Mouse (Mus musculus): Measurements from ENCODE around the gene Hspb8. TPM values are rescaled to one million over a fixed set of nuclear protein-coding genes. Genes with fewer than 3 reads are reported as not detected.

Gene Hspb8
- polyA plus RNA-seq (2015; fragmentation: Nextera tagmentation; extraction: Ambion mirVana): 6.7 and 8.7 TPM in 2 replicates

GRCm38 (mm10) chr5:116422699-116423201, at the start of gene Hspb8:
Gene Hspb8 (minus strand): TSS chr5:116422864.
- Histone ChIP-seq H3K9me3 (no peaks in the 10 kb centered on the region), H3K4me1 (replicated peaks) (peaks cover 24% of the 10 kb centered on the region), H3K9ac (no peak within 1 kb of the TSS), H3K27ac (replicated peaks) (peak within 1 kb of the TSS; percentile 7; the same call in 1 of the 2 replicates), H3K27me3 (0 out of 2 replicates have a peak, but pooled peaks cover 4% of the 10 kb centered on the region), H3K4me2 (peak within 1 kb of the TSS; percentile 51), H3K4me3 (peak within 1 kb of the TSS; percentile 14; the same call in 1 of the 2 replicates), H3K36me3 (no peaks in the 10 kb centered on the region)
- ATAC-seq (ENCODE audit: low FRiP score, low read depth): peak; percentile 61; the same call in 1 of the 2 replicates
- under 1% methylated on average over 20 of the region's 20 CpGs for WGBS

GRCm38 (mm10) chr5:116461354-116462042, 38.8 kb upstream of the Hspb8 start:
- H3K36me3 ChIP-seq: peaks cover 30% of the 10 kb centered on the region
- peaks cover 25% of the 10 kb centered on the region for H3K4me1 ChIP-seq (replicated peaks)
- H3K9ac ChIP-seq: no peak overlapping the region
- H3K4me2 ChIP-seq: no peak overlapping the region
- no peak for ATAC-seq (ENCODE audit: low FRiP score, low read depth)
- no peak overlapping the region for H3K4me3 ChIP-seq
- H3K27ac ChIP-seq (replicated peaks): peak overlapping the region; percentile 20; the same call in 1 of the 2 replicates
- peaks cover 13% of the 10 kb centered on the region for H3K9me3 ChIP-seq
- 25% methylated on average over 11 of the region's 11 CpGs for WGBS
- no peaks in the 10 kb centered on the region for H3K27me3 ChIP-seq

GRCm38 (mm10) chr5:116459970-116460369, 37.3 kb upstream of the Hspb8 start:
- 22% methylated on average over 2 of the region's 2 CpGs for WGBS
- no peaks in the 10 kb centered on the region for H3K27me3 ChIP-seq
- no peak overlapping the region for H3K27ac ChIP-seq (replicated peaks)
- H3K4me1 ChIP-seq (replicated peaks): peaks cover 25% of the 10 kb centered on the region
- no peak overlapping the region for H3K4me2 ChIP-seq
- ATAC-seq (ENCODE audit: low FRiP score, low read depth): no peak
- H3K36me3 ChIP-seq: peaks cover 14% of the 10 kb centered on the region
- H3K9me3 ChIP-seq: peaks cover 6% of the 10 kb centered on the region; the same call in 1 of the 2 replicates
- H3K9ac ChIP-seq: no peak overlapping the region
- no peak overlapping the region for H3K4me3 ChIP-seq

- Histone ChIP-seq H3K27ac (replicated peaks) (no peak overlapping the region), H3K27me3 (no peaks in the 10 kb centered on the region), H3K36me3 (no peaks in the 10 kb centered on the region), H3K4me2 (no peak overlapping the region), H3K9me3 (no peaks in the 10 kb centered on the region), H3K4me3 (no peak overlapping the region), H3K9ac (no peak overlapping the region), H3K4me1 (replicated peaks) (peaks cover 29% of the 10 kb centered on the region)
- no peak for ATAC-seq (ENCODE audit: low FRiP score, low read depth)
- WGBS: 75% methylated on average over 7 of the region's 7 CpGs
Measured at GRCm38 (mm10) chr5:116457791-116458190, 35.1 kb upstream of the Hspb8 start.

- H3K9me3 ChIP-seq: no peaks in the 10 kb centered on the region
- no peak overlapping the region for H3K4me3 ChIP-seq
- H3K27me3 ChIP-seq: no peaks in the 10 kb centered on the region
- H3K9ac ChIP-seq: no peak overlapping the region
- H3K36me3 ChIP-seq: peaks cover 1% of the 10 kb centered on the region; the same call in 1 of the 2 replicates
- no peak overlapping the region for H3K4me2 ChIP-seq
- no peak overlapping the region for H3K27ac ChIP-seq (replicated peaks)
- no peak for ATAC-seq (ENCODE audit: low FRiP score, low read depth)
- peaks cover 26% of the 10 kb centered on the region for H3K4me1 ChIP-seq (replicated peaks)
- 27% methylated on average over 10 of the region's 10 CpGs for WGBS
Measured at GRCm38 (mm10) chr5:116456796-116457515, 34.3 kb upstream of the Hspb8 start.

- Histone ChIP-seq H3K4me1 (replicated peaks) (peaks cover 15% of the 10 kb centered on the region), H3K9me3 (no peaks in the 10 kb centered on the region), H3K27me3 (no peaks in the 10 kb centered on the region), H3K9ac (no peak overlapping the region), H3K36me3 (peaks cover 6% of the 10 kb centered on the region; the same call in 1 of the 2 replicates), H3K4me3 (peak overlapping the region; percentile 16; the same call in 1 of the 2 replicates), H3K4me2 (peak overlapping the region; percentile 47), H3K27ac (replicated peaks) (no peak overlapping the region; the same call in 1 of the 2 replicates)
- WGBS: 4% methylated on average over 27 of the region's 27 CpGs
- no peak for ATAC-seq (ENCODE audit: low FRiP score, low read depth)
Measured at GRCm38 (mm10) chr5:116453401-116453851, 30.8 kb upstream of the Hspb8 start.

GRCm38 (mm10) chr5:116450901-116451300, 28.2 kb upstream of the Hspb8 start:
- H3K27me3 ChIP-seq: no peaks in the 10 kb centered on the region
- peaks cover 6% of the 10 kb centered on the region; the same call in 1 of the 2 replicates for H3K36me3 ChIP-seq
- no peak overlapping the region for H3K27ac ChIP-seq (replicated peaks)
- WGBS: 93% methylated on average over 8 of the region's 8 CpGs
- H3K4me3 ChIP-seq: no peak overlapping the region
- no peaks in the 10 kb centered on the region for H3K9me3 ChIP-seq
- H3K4me2 ChIP-seq: no peak overlapping the region
- peaks cover 22% of the 10 kb centered on the region for H3K4me1 ChIP-seq (replicated peaks)
- no peak for ATAC-seq (ENCODE audit: low FRiP score, low read depth)
- H3K9ac ChIP-seq: no peak overlapping the region

- Histone ChIP-seq H3K9me3 (no peaks in the 10 kb centered on the region), H3K36me3 (peaks cover 6% of the 10 kb centered on the region; the same call in 1 of the 2 replicates), H3K27ac (replicated peaks) (no peak overlapping the region), H3K9ac (no peak overlapping the region), H3K4me1 (replicated peaks) (peaks cover 23% of the 10 kb centered on the region), H3K27me3 (no peaks in the 10 kb centered on the region), H3K4me2 (no peak overlapping the region), H3K4me3 (no peak overlapping the region)
- 63% methylated on average over 8 of the region's 8 CpGs for WGBS
- no peak for ATAC-seq (ENCODE audit: low FRiP score, low read depth)
Measured at GRCm38 (mm10) chr5:116449522-116450225, 27.0 kb upstream of the Hspb8 start.

GRCm38 (mm10) chr5:116448409-116449191, 25.9 kb upstream of the Hspb8 start:
- Histone ChIP-seq H3K4me3 (no peak overlapping the region), H3K9me3 (no peaks in the 10 kb centered on the region), H3K27me3 (no peaks in the 10 kb centered on the region), H3K9ac (no peak overlapping the region), H3K27ac (replicated peaks) (no peak overlapping the region), H3K4me2 (peak overlapping the region; percentile 19; the same call in 1 of the 2 replicates), H3K36me3 (peaks cover 6% of the 10 kb centered on the region; the same call in 1 of the 2 replicates), H3K4me1 (replicated peaks) (peaks cover 33% of the 10 kb centered on the region)
- 10% methylated on average over 10 of the region's 11 CpGs for WGBS
- no peak for ATAC-seq (ENCODE audit: low FRiP score, low read depth)

GRCm38 (mm10) chr5:116447821-116448350, 25.2 kb upstream of the Hspb8 start:
- Histone ChIP-seq H3K4me2 (no peak overlapping the region), H3K4me1 (replicated peaks) (peaks cover 37% of the 10 kb centered on the region), H3K9ac (no peak overlapping the region), H3K27ac (replicated peaks) (no peak overlapping the region), H3K9me3 (no peaks in the 10 kb centered on the region), H3K4me3 (no peak overlapping the region), H3K36me3 (peaks cover 6% of the 10 kb centered on the region; the same call in 1 of the 2 replicates), H3K27me3 (no peaks in the 10 kb centered on the region)
- ATAC-seq (ENCODE audit: low FRiP score, low read depth): no peak
- 57% methylated on average over 11 of the region's 11 CpGs for WGBS

GRCm38 (mm10) chr5:116446552-116446951, 23.9 kb upstream of the Hspb8 start:
- Histone ChIP-seq H3K4me2 (no peak overlapping the region), H3K9me3 (no peaks in the 10 kb centered on the region), H3K27ac (replicated peaks) (no peak overlapping the region), H3K27me3 (no peaks in the 10 kb centered on the region), H3K4me3 (no peak overlapping the region), H3K4me1 (replicated peaks) (peaks cover 38% of the 10 kb centered on the region), H3K36me3 (0 out of 2 replicates have a peak, but pooled peaks cover under 1% of the 10 kb centered on the region), H3K9ac (no peak overlapping the region)
- ATAC-seq (ENCODE audit: low FRiP score, low read depth): no peak
- 53% methylated on average over 23 of the region's 23 CpGs for WGBS

All from hindbrain, embryonic 15.5 days (tissue).